Mouse (Mus musculus): ENCODE measurements at regions not wholly inside any gene's neighbourhood (a gene's known extent, or its start where the extent isn't known, plus 50 kb on each side); places are given as distances from the start of the nearest gene placed in this dataset.

DNA sequence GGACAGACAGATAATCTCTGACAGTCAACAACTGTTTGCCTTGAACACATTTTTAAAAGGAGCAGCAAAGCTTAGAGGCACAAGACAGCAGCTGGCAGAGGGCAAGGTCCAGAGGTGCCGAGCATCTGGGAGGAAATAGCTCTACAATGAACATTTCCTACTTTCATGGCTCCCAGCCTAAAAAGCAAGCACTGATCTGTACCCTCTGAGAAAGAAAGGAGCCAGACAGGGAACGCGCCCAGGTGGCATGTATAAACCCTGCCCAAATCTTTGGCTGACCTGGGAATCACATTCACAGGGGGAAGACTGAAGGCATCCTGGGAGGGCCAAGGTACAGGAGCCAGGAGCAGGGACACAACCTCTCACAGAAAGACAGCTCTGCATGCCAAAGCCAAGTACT, 371.2 kb upstream of the Tbx3 start:
- TF ChIP-seq CTCF (IDR thresholded peaks at IDR 0.05; ENCODE audit: insufficient read depth, low read depth, low read length) (no peak), POLR2A (IDR thresholded peaks at IDR 0.05; ENCODE audit: insufficient read depth, low read depth, low read length) (no peak)
